Mouse (Mus musculus) liver, adult 2 months (tissue): ENCODE measurements at regions not wholly inside any gene's neighbourhood (a gene's known extent, or its start where the extent isn't known, plus 50 kb on each side); places are given as distances from the start of the nearest gene placed in this dataset.
"Not testable (repeated sequence)": the region's sequence is repeated elsewhere in the genome, so short reads cannot be mapped to it uniquely, and the experiment has no call there.

Experiments used
- DNase-seq: peaks from one replicate; pipeline ENCODE4 v3.0.0-alpha.2; 2011; ENCODE audit warnings: low read depth, low spot score; ENCODE audit errors: extremely low read depth
- H3K27ac ChIP-seq: fragments of 200-500 bp; replicated peaks from 2 replicates; pipeline ENCODE4 v1.5.1; 2012; ENCODE audit warnings: low read depth, mild to moderate bottlenecking, control low read depth, inconsistent platforms, low read length; ENCODE audit not compliant: insufficient read depth
- H3K27me3 ChIP-seq: fragments of 200-500 bp; 2 replicates; pipeline ENCODE4 v1.6.1; 2012; ENCODE audit warnings: mild to moderate bottlenecking, moderate library complexity, low read length, inconsistent platforms; ENCODE audit not compliant: control insufficient read depth, insufficient read depth
- H3K36me3 ChIP-seq: fragments of 200-500 bp; 2 replicates; pipeline ENCODE4 v1.6.1; 2012; ENCODE audit warnings: low read length, inconsistent platforms; ENCODE audit not compliant: control insufficient read depth, insufficient read depth
- H3K4me1 ChIP-seq: fragments of 200-500 bp; 2 replicates; pipeline ENCODE4 v1.6.1; 2011; ENCODE audit warnings: low read length; ENCODE audit not compliant: control insufficient read depth, insufficient read depth
- H3K4me3 ChIP-seq: fragments of 200-500 bp; 2 replicates; pipeline ENCODE4 v1.5.1; 2011; ENCODE audit warnings: low read depth, mild to moderate bottlenecking, control low read depth, low read length, moderate library complexity; ENCODE audit not compliant: insufficient read depth
- H3K79me2 ChIP-seq: fragments of 200-500 bp; 2 replicates; pipeline ENCODE4 v1.6.1; 2012; ENCODE audit warnings: inconsistent platforms, mild to moderate bottlenecking, low read length, moderate library complexity; ENCODE audit not compliant: control insufficient read depth, insufficient read depth
- H3K9ac ChIP-seq: fragments of 200-500 bp; 2 replicates; pipeline ENCODE4 v1.6.1; 2012; ENCODE audit warnings: low read depth, mild to moderate bottlenecking, control low read depth, inconsistent platforms, low read length
- CTCF ChIP-seq: fragments of 200-500 bp; IDR thresholded peaks from 2 replicates; pipeline ENCODE4 v1.5.1; 2011; ENCODE audit warnings: low read depth, low read length, control low read depth
- POLR2A ChIP-seq: fragments of 200-500 bp; IDR thresholded peaks from 2 replicates; pipeline ENCODE4 v1.6.1; 2011; ENCODE audit warnings: low read length, control low read depth; ENCODE audit not compliant: insufficient read depth; ENCODE audit errors: extremely low read depth
- WGBS: fragments of 180-500 bp; shearing (Covaris S2); methylation state at CpG from one replicate; pipeline ENCODE4 v1.1.7; 2018; 5-methylcytosine and 5-hydroxymethylcytosine counted together

- H3K36me3 ChIP-seq: no peaks in the 10 kb centered on the region
- no peaks in the 10 kb centered on the region for H3K4me1 ChIP-seq
- no peak overlapping the region for H3K9ac ChIP-seq
- no peak for DNase-seq
- no peaks in the 10 kb centered on the region for H3K27me3 ChIP-seq
- no peaks in the 10 kb centered on the region for H3K79me2 ChIP-seq
- no peak overlapping the region for H3K4me3 ChIP-seq
- WGBS: 81% methylated on average over 4 of the region's 4 CpGs
- TF ChIP-seq CTCF (no peak), POLR2A (no peak)
- no peak overlapping the region for H3K27ac ChIP-seq
These were observed 58.8 kb downstream of the Emx2 start for GRCm38 (mm10) chr19:59516957-59517356.

- DNase-seq: no peak
- no peaks in the 10 kb centered on the region for H3K36me3 ChIP-seq
- H3K4me3 ChIP-seq: no peak overlapping the region
- WGBS: 71% methylated on average over 3 of the region's 3 CpGs
- H3K4me1 ChIP-seq: no peaks in the 10 kb centered on the region
- no peaks in the 10 kb centered on the region for H3K79me2 ChIP-seq
- no peak for TF ChIP-seq CTCF
- no peak for TF ChIP-seq POLR2A
- H3K27ac ChIP-seq: no peak overlapping the region
- H3K9ac ChIP-seq: no peak overlapping the region
- H3K27me3 ChIP-seq: no peaks in the 10 kb centered on the region
These were observed 61.0 kb downstream of the Emx2 start for GRCm38 (mm10) chr19:59519156-59519555.

GRCm38 (mm10) chr19:59522176-59522575, 64.0 kb downstream of the Emx2 start:
- Histone ChIP-seq H3K4me1 (no peaks in the 10 kb centered on the region), H3K79me2 (no peaks in the 10 kb centered on the region), H3K36me3 (no peaks in the 10 kb centered on the region), H3K9ac (no peak overlapping the region), H3K27ac (no peak overlapping the region), H3K27me3 (no peaks in the 10 kb centered on the region), H3K4me3 (no peak overlapping the region)
- TF ChIP-seq POLR2A (no peak), CTCF (no peak)
- no peak for DNase-seq
- 60% methylated on average over 11 of the region's 11 CpGs for WGBS

GRCm38 (mm10) chr19:59523356-59523755, 65.2 kb downstream of the Emx2 start:
- no peaks in the 10 kb centered on the region for H3K79me2 ChIP-seq
- H3K27ac ChIP-seq: no peak overlapping the region
- no peaks in the 10 kb centered on the region for H3K27me3 ChIP-seq
- H3K36me3 ChIP-seq: no peaks in the 10 kb centered on the region
- H3K4me1 ChIP-seq: no peaks in the 10 kb centered on the region
- DNase-seq: no peak
- H3K4me3 ChIP-seq: no peak overlapping the region
- H3K9ac ChIP-seq: no peak overlapping the region
- 79% methylated on average over 10 of the region's 10 CpGs for WGBS
- TF ChIP-seq POLR2A (no peak), CTCF (no peak)

- H3K79me2 ChIP-seq: no peaks in the 10 kb centered on the region
- no peak overlapping the region for H3K4me3 ChIP-seq
- 74% methylated on average over 4 of the region's 4 CpGs for WGBS
- DNase-seq: no peak
- H3K9ac ChIP-seq: no peak overlapping the region
- H3K36me3 ChIP-seq: no peaks in the 10 kb centered on the region
- H3K27me3 ChIP-seq: no peaks in the 10 kb centered on the region
- no peaks in the 10 kb centered on the region for H3K4me1 ChIP-seq
- no peak for TF ChIP-seq POLR2A
- TF ChIP-seq CTCF: no peak
- no peak overlapping the region for H3K27ac ChIP-seq
These were observed 105.9 kb downstream of the Emx2 start for GRCm38 (mm10) chr19:59564101-59564500.

GRCm38 (mm10) chr19:59568907-59569306, 110.7 kb downstream of the Emx2 start:
- no peaks in the 10 kb centered on the region for H3K79me2 ChIP-seq
- H3K36me3 ChIP-seq: no peaks in the 10 kb centered on the region
- no peak overlapping the region for H3K27ac ChIP-seq
- peak; percentile 62 for DNase-seq
- H3K27me3 ChIP-seq: no peaks in the 10 kb centered on the region
- H3K9ac ChIP-seq: no peak overlapping the region
- no peak for TF ChIP-seq CTCF
- TF ChIP-seq POLR2A: no peak
- no peaks in the 10 kb centered on the region for H3K4me1 ChIP-seq
- H3K4me3 ChIP-seq: no peak overlapping the region

GRCm38 (mm10) chr19:59569590-59569989, 111.4 kb downstream of the Emx2 start:
- not testable (repeated sequence) for H3K27me3 ChIP-seq, H3K27ac ChIP-seq, DNase-seq, H3K4me3 ChIP-seq, H3K36me3 ChIP-seq, H3K79me2 ChIP-seq, H3K4me1 ChIP-seq, H3K9ac ChIP-seq
- WGBS: 84% methylated on average over 2 of the region's 2 CpGs
